Mouse (Mus musculus): ENCODE results near the gene Ccdc91. TPM values are rescaled to one million over a fixed set of nuclear protein-coding genes. Genes with fewer than 3 reads are reported as not detected.

Ccdc91 gene
- polyA plus RNA-seq, 1 experiment from 2014 or later, result 27.0 TPM

DNA sequence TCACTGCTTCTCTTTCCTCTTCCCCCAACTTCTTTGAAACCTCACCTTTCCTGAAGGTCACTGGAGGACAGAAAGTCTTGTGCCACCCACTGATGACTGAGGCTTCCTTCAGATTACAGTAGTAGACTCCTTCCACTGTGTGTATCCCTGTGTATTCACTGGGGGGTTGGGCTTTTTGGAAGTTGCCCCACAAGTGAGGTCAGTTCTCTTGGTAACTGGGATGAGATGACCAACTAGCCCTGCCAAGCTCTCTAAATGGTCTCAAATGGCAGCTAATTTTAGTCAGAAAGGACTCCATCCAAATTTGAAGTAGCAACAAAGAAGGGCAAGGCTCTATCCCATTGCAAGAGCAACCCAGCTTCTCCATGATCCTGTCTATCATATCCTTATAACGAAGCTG is 195.7 kb downstream of the Ccdc91 start:
- Histone ChIP-seq H3K4me1 (no peaks in the 10 kb centered on the region), H3K27me3 (replicated peaks; ENCODE audit: low read depth, poor library complexity, severe bottlenecking) (no peaks in the 10 kb centered on the region), H3K36me3 (replicated peaks) (no peaks in the 10 kb centered on the region), H3K27ac (replicated peaks) (no peak overlapping the region), H3K9me3 (no peaks in the 10 kb centered on the region), H3K4me3 (no peak overlapping the region)
- 78% methylated on average over 1 of the region's 1 CpGs for WGBS
- DNase-seq (ENCODE audit: low spot score), result no peak

DNA sequence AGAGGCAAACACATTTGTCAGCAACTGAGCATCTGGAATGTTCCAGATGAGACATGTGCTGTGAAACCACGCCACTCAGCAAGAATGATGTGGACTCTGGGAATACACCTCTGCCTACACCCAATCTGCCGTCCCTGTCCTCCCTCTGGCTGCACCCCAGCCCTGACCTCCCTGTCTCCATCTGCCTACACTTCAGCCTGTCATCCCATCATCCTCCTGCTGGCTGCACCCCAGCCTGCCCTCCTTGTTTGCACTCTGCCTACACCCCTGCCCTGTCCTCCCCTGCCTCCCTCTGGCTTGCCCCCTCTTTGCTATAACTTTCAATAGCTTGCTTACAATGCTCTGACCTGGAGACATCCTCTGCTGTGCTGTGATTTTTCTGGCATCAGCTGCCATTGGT is 196.9 kb downstream of the Ccdc91 start:
- H3K36me3 ChIP-seq (replicated peaks), result no peaks in the 10 kb centered on the region
- H3K4me3 ChIP-seq, result no peak overlapping the region
- no peak for DNase-seq (ENCODE audit: low spot score)
- H3K27ac ChIP-seq (replicated peaks), result no peak overlapping the region
- H3K27me3 ChIP-seq (replicated peaks; ENCODE audit: low read depth, poor library complexity, severe bottlenecking), result no peaks in the 10 kb centered on the region
- 81% methylated on average over 2 of the region's 2 CpGs for WGBS
- no peaks in the 10 kb centered on the region for H3K9me3 ChIP-seq
- H3K4me1 ChIP-seq, result no peaks in the 10 kb centered on the region

DNA sequence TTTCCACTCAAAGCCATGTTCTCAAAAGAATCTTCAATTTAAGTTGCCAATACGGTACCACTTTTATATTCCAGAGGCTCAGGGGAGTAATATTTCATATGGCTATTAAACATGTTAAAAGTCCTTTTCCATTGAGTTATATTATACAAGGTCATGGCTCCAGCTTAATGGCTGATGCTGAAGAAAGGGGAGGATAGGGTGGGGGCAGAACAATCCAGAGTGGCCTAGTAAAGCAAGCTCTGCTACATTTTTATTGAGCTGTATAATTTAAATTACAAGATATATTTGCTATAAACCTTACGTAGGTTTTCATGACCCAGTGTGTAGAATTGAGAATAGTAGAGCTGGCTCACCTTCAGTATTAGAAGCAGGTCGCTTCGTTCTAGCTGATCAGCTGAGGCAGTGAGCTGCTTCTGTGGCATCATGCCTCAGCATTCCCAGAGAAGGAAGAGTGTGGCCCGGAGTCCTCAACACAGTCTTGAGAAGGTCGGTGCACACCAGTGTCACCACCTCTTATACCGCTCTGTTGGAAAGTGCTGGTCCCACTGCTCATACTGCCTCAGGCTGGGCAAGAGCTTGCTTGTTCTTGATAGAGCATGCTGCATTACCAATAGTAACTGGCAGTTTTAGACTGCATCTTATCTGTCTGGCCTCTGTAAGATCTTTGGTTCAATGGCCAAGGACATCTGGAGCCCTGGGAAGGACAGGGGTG is 199.6 kb downstream of the Ccdc91 start:
- Histone ChIP-seq H3K4me1 (no peaks in the 10 kb centered on the region), H3K27ac (replicated peaks) (no peak overlapping the region), H3K4me3 (no peak overlapping the region), H3K9me3 (no peaks in the 10 kb centered on the region), H3K27me3 (replicated peaks; ENCODE audit: low read depth, poor library complexity, severe bottlenecking) (no peaks in the 10 kb centered on the region), H3K36me3 (replicated peaks) (no peaks in the 10 kb centered on the region)
- DNase-seq (ENCODE audit: low spot score), result no peak
- WGBS, result 92% methylated on average over 7 of the region's 7 CpGs

DNA sequence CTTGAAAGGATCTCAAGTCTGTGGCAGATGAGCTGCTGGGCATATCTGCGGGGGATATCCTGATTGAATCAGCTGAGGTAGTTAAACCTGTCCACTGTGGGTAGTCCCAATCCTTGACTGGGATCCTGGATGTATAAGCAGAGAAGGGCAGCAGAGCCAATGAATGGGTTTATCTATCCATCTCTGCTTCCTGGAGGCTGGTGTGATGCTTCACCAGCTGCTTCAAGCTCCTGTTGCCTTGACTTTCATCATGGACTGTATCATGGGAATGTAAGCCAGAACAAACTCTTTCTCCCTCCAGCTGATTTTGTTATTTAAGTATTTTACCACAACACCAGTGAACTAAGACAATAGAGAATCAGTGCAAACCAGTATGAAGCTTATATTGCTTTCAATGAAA is 200.6 kb downstream of the Ccdc91 start:
- H3K4me3 ChIP-seq, result no peak overlapping the region
- no peak overlapping the region for H3K27ac ChIP-seq (replicated peaks)
- H3K27me3 ChIP-seq (replicated peaks; ENCODE audit: low read depth, poor library complexity, severe bottlenecking), result no peaks in the 10 kb centered on the region
- H3K9me3 ChIP-seq, result no peaks in the 10 kb centered on the region
- no peaks in the 10 kb centered on the region for H3K36me3 ChIP-seq (replicated peaks)
- DNase-seq (ENCODE audit: low spot score), result no peak
- no peaks in the 10 kb centered on the region for H3K4me1 ChIP-seq
- 92% methylated on average over 1 of the region's 1 CpGs for WGBS

Other genes starting within 250 kb of the Ccdc91 start
- gene Pthlh, start 211.6 kb upstream of the Ccdc91 start, polyA plus RNA-seq (2016; fragmentation: Nextera tagmentation; extraction: Ambion mirVana), result 0.99 and 1.4 TPM in 2 replicates

Data from embryonic facial prominence, embryonic 10.5 days (tissue).